Comparison of ENCODE assay signal across 30 mouse cellular contexts in the genomic region with DNA sequence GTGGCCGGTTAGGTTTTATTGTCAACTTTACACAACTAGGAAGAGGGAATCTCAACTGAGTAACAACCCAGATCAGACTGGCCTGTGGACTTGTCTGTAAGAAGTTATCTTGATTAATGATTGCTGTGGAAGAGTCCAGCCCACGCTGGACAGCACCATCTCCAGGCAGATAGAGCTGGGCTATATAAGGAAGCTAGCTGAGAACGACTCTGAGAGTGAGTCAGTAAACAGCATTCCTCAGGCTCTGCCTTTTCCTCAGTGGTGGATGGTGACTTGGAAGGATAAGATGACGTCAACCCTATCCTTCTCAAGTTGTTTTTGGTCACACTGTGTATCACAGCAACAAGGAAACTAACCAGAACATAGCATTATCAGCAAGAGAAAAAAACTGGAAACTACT. TPM values are rescaled to one million over a fixed set of nuclear protein-coding genes. Genes with fewer than 3 reads are reported as not detected.
DNase-seq lines count a peak whose midpoint lies in the region; ATAC-seq and TF ChIP-seq lines count a peak whose summit lies in the region.
"Had no signal": no experiment of that assay in that cellular context is flagged by ENCODE, and none has a peak within 500 bp of the region (broad histone marks: within the 10 kb centered on the region; RNA-seq: fewer than 3 reads in every experiment).

No protein-coding gene starts in this region.

- DNase-seq in heart, embryonic 10.5 days (ENCODE audit: low spot score) = no peak
- DNase-seq in kidney, adult 9 months = no peak
- peak; percentile 42 for DNase-seq in 3T3-L1 (ENCODE audit: low read depth, low spot score)
- DNase-seq in left cerebral cortex, postnatal 4 days = no peak
- DNase-seq in MN1 (ENCODE audit: low spot score) = no peak
- DNase-seq: adrenal gland, adult 2 months; cerebellum, adult 8-10 months; cerebellum, postnatal 25 days; gastrocnemius, postnatal 25 days; heart, adult 11 months; heart, postnatal 14 days; liver, embryonic 13.5 days; lung, adult 18-20 months had no signal

- 0 out of 2 replicates have a peak, but pooled peaks have one; percentile 23 for ATAC-seq in heart, embryonic 12.5 days (ENCODE audit: insufficient number of reproducible peaks, low FRiP score)
- peak; percentile 47; the same call in 1 of the 2 replicates for ATAC-seq in kidney, embryonic 16.5 days (ENCODE audit: low FRiP score, low TSS enrichment)
- ATAC-seq: activated CD4-positive, CD25-positive, alpha-beta regulatory T cell, adult 4 months; forebrain, embryonic 13.5 days; inflammation-experienced regulatory T-cells, adult 6 months had no signal

- H3K4me2 ChIP-seq in heart, embryonic 12.5 days = no peak overlapping the region
- no peak overlapping the region for H3K4me2 ChIP-seq in kidney, embryonic 16.5 days (replicated peaks; ENCODE audit: low read depth, low read length)
- H3K4me2 ChIP-seq: embryonic facial prominence, embryonic 15.5 days; forebrain, embryonic 13.5 days; heart, embryonic 13.5 days; hindbrain, embryonic 15.5 days; limb, embryonic 15.5 days; liver, embryonic 13.5 days; midbrain, embryonic 11.5 days; neural tube, embryonic 13.5 days had no signal

- no peak overlapping the region for H3K9ac ChIP-seq in heart, embryonic 12.5 days
- no peak overlapping the region for H3K9ac ChIP-seq in kidney, embryonic 16.5 days (replicated peaks; ENCODE audit: low read length)
- H3K9ac ChIP-seq: embryonic facial prominence, embryonic 15.5 days; forebrain, embryonic 13.5 days; heart, embryonic 13.5 days; hindbrain, embryonic 15.5 days; limb, embryonic 15.5 days; liver, embryonic 13.5 days; neural tube, embryonic 13.5 days had no signal

- no peak for TF ChIP-seq CTCF in embryonic fibroblast, embryonic 13.5 days (IDR thresholded peaks at IDR 0.05; ENCODE audit: borderline replicate concordance, insufficient read depth, low read length)

- no peak for TF ChIP-seq POLR2A in embryonic fibroblast, embryonic 13.5 days (IDR thresholded peaks at IDR 0.05; ENCODE audit: low read depth, low read length)

- no peaks in the 10 kb centered on the region for H3K36me3 ChIP-seq in heart, embryonic 12.5 days
- 0 out of 2 replicates have a peak, but pooled peaks cover 2% of the 10 kb centered on the region for H3K36me3 ChIP-seq in heart, embryonic 10.5 days
- H3K36me3 ChIP-seq in kidney, embryonic 16.5 days (ENCODE audit: insufficient read depth, low read length) = no peaks in the 10 kb centered on the region
- H3K36me3 ChIP-seq: embryonic facial prominence, embryonic 10.5 days; embryonic facial prominence, embryonic 15.5 days; heart, embryonic 13.5 days; hindbrain, embryonic 10.5 days; limb, embryonic 15.5 days; liver, embryonic 13.5 days; neural tube, embryonic 13.5 days had no signal

- intact Hi-C loops in left cerebral cortex, postnatal 4 days (cut with DNase I) = no loop called here

- 25% methylated on average over 4 of the region's 4 CpGs for WGBS in heart, embryonic 12.5 days
- 31% methylated on average over 4 of the region's 4 CpGs for WGBS in heart, embryonic 10.5 days
- 45% methylated on average over 4 of the region's 4 CpGs for WGBS in kidney, embryonic 16.5 days

- peaks cover 47% of the 10 kb centered on the region for H3K4me1 ChIP-seq in heart, embryonic 12.5 days (replicated peaks)
- H3K4me1 ChIP-seq in heart, embryonic 10.5 days = peaks cover 31% of the 10 kb centered on the region
- no peaks in the 10 kb centered on the region for H3K4me1 ChIP-seq in kidney, embryonic 16.5 days (ENCODE audit: insufficient read depth, low read length)
- H3K4me1 ChIP-seq in embryonic fibroblast, embryonic 13.5 days (ENCODE audit: control insufficient read depth, insufficient read depth, low read length) = peaks cover 5% of the 10 kb centered on the region; the same call in 1 of the 2 replicates
- H3K4me1 ChIP-seq: embryonic facial prominence, embryonic 10.5 days; hindbrain, embryonic 10.5 days; liver, embryonic 13.5 days had no signal

- no peak overlapping the region for H3K27ac ChIP-seq in heart, embryonic 12.5 days (ENCODE audit: poor library complexity, severe bottlenecking)
- H3K27ac ChIP-seq in heart, embryonic 10.5 days = no peak overlapping the region
- no peak overlapping the region for H3K27ac ChIP-seq in kidney, embryonic 16.5 days (ENCODE audit: low read length)
- H3K27ac ChIP-seq in embryonic fibroblast, embryonic 13.5 days (ENCODE audit: insufficient read depth, low read length) = peak overlapping the region; percentile 9; the same call in 1 of the 2 replicates
- H3K27ac ChIP-seq: embryonic facial prominence, embryonic 10.5 days; embryonic facial prominence, embryonic 15.5 days; forebrain, embryonic 13.5 days; heart, embryonic 13.5 days; hindbrain, embryonic 10.5 days; hindbrain, embryonic 15.5 days; limb, embryonic 10.5 days; limb, embryonic 15.5 days; liver, embryonic 13.5 days; neural tube, embryonic 13.5 days had no signal

- 0 out of 2 replicates have a peak, but pooled peaks cover 5% of the 10 kb centered on the region for H3K27me3 ChIP-seq in heart, embryonic 12.5 days (replicated peaks)
- 0 out of 2 replicates have a peak, but pooled peaks cover 8% of the 10 kb centered on the region for H3K27me3 ChIP-seq in heart, embryonic 10.5 days (ENCODE audit: insufficient read depth, poor library complexity, severe bottlenecking)
- H3K27me3 ChIP-seq in kidney, embryonic 16.5 days (ENCODE audit: insufficient read depth, low read length) = no peaks in the 10 kb centered on the region
- H3K27me3 ChIP-seq: embryonic facial prominence, embryonic 15.5 days; forebrain, embryonic 13.5 days; heart, embryonic 13.5 days; hindbrain, embryonic 15.5 days; limb, embryonic 15.5 days; liver, embryonic 13.5 days had no signal

- no peak overlapping the region for H3K4me3 ChIP-seq in heart, embryonic 12.5 days
- H3K4me3 ChIP-seq in heart, embryonic 10.5 days = no peak overlapping the region
- H3K4me3 ChIP-seq in kidney, embryonic 16.5 days (ENCODE audit: low read length) = no peak overlapping the region
- H3K4me3 ChIP-seq in embryonic fibroblast, embryonic 13.5 days (ENCODE audit: insufficient read depth, low read length) = no peak overlapping the region
- H3K4me3 ChIP-seq: embryonic facial prominence, embryonic 10.5 days; embryonic facial prominence, embryonic 15.5 days; forebrain, embryonic 13.5 days; heart, embryonic 13.5 days; hindbrain, embryonic 10.5 days; hindbrain, embryonic 15.5 days; limb, embryonic 10.5 days; limb, embryonic 15.5 days; liver, embryonic 13.5 days; neural tube, embryonic 13.5 days had no signal

- no peaks in the 10 kb centered on the region for H3K9me3 ChIP-seq in heart, embryonic 12.5 days (replicated peaks)
- no peaks in the 10 kb centered on the region for H3K9me3 ChIP-seq in heart, embryonic 10.5 days
- no peaks in the 10 kb centered on the region for H3K9me3 ChIP-seq in kidney, embryonic 16.5 days (ENCODE audit: low read length)
- H3K9me3 ChIP-seq: embryonic facial prominence, embryonic 10.5 days; embryonic facial prominence, embryonic 15.5 days; forebrain, embryonic 13.5 days; heart, embryonic 13.5 days; hindbrain, embryonic 10.5 days; hindbrain, embryonic 15.5 days; limb, embryonic 10.5 days; limb, embryonic 15.5 days; liver, embryonic 13.5 days; neural tube, embryonic 13.5 days had no signal

RNA-seq across cellular contexts. Expression of gene Slc6a17, which starts 29.2 kb away (rescaled TPM):
- polyA plus RNA-seq in heart, embryonic 12.5 days (2016; fragmentation: Nextera tagmentation; extraction: Ambion mirVana) = 3.9 and 4.6 TPM in 2 replicates
- 3.0 and 3.8 TPM in 2 replicates for polyA plus RNA-seq in heart, embryonic 10.5 days (2016; fragmentation: Nextera tagmentation; extraction: Ambion mirVana)
- polyA plus RNA-seq in kidney, embryonic 16.5 days (2015; fragmentation: Nextera tagmentation; extraction: Ambion mirVana) = 2.8 and 3.8 TPM in 2 replicates
- 10.4 and 10.9 TPM in 2 replicates for polyA plus RNA-seq in embryonic fibroblast, embryonic 13.5 days (2011; ENCODE audit: insufficient read length, low read depth, missing spikeins)
- total RNA-seq in left cerebral cortex, postnatal 4 days (2021) = 100 to 1,000 TPM; 152 to 153 TPM
- total RNA-seq: megakaryocyte, adult 5-6 weeks had no signal
- polyA plus RNA-seq: activated CD4-positive, CD25-positive, alpha-beta regulatory T cell, adult 4 months; inflammation-experienced regulatory T-cells, adult 6 months had no signal

RNA-seq across cellular contexts. Expression of gene Kcnc4, which starts 29.3 kb away (rescaled TPM):
- 0.12 and 0.15 TPM in 2 replicates for polyA plus RNA-seq in heart, embryonic 12.5 days (2016; fragmentation: Nextera tagmentation; extraction: Ambion mirVana)
- polyA plus RNA-seq in heart, embryonic 10.5 days (2016; fragmentation: Nextera tagmentation; extraction: Ambion mirVana) = 0.09 and 0.18 TPM in 2 replicates
- polyA plus RNA-seq in kidney, embryonic 16.5 days (2015; fragmentation: Nextera tagmentation; extraction: Ambion mirVana) = 0.15 and 0.24 TPM in 2 replicates
- polyA plus RNA-seq in embryonic fibroblast, embryonic 13.5 days (2011; ENCODE audit: insufficient read length, low read depth, missing spikeins) = not detected in 2 replicates
- 10 to 100 TPM; 21.2 to 25.8 TPM for total RNA-seq in left cerebral cortex, postnatal 4 days (2021)
- total RNA-seq: megakaryocyte, adult 5-6 weeks; MEL had no signal
- polyA plus RNA-seq: activated CD4-positive, CD25-positive, alpha-beta regulatory T cell, adult 4 months; inflammation-experienced regulatory T-cells, adult 6 months; limb, embryonic 10.5 days; liver, embryonic 13.5 days had no signal
